Mouse (Mus musculus): ENCODE measurements around the gene Cped1.

DNA sequence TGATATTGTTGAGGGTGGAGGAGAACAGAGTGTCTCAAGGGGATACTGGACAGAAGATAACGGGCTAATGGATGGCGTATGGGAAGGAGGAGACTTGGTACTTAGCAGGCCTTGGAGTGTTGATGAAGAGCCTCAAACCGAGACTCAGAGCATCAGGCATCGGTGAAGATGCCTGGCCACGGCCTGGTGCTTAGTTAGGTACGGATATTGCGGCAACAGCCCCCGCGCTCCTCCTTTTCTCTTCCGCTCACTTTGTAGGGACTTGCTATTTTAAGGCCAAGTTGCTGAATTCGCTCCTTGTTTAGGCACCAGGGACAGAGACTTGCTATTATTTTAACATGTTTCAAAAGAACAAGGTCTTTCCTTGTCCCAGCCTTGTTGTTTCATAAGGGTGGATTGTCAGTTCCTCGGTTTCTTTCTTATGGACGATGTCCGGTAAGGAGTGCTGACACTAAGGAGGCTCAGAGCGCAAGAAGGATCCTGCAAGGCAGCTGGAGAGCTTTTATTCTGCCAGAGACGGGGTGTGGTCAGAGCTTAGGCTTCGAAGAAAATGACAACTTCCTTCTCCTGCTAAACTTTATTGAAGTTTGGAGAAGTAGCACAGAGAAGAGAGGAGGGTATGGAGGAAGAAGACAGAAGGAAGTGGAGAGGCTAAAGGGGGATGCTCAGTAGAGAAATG lies 16.9 kb downstream of the Cped1 start:
- TF ChIP-seq POLR2A (IDR thresholded peaks at IDR 0.05; ENCODE audit: insufficient read length, low read depth) (no peak), TCF12 (IDR thresholded peaks at IDR 0.05; ENCODE audit: insufficient read depth, poor library complexity, severe bottlenecking) (no peak), MAX (IDR thresholded peaks at IDR 0.05; ENCODE audit: low read depth) (no peak), E2F4 (IDR thresholded peaks at IDR 0.05; ENCODE audit: insufficient read depth) (no peak), CEBPB (IDR thresholded peaks at IDR 0.05; ENCODE audit: insufficient read depth, poor library complexity, severe bottlenecking) (no peak), SRF (IDR thresholded peaks at IDR 0.05; ENCODE audit: control insufficient read depth, insufficient read length, low read depth) (no peak)
